Mouse (Mus musculus): ENCODE results near the gene Tubd1. TPM values are rescaled to one million over a fixed set of nuclear protein-coding genes. Genes with fewer than 3 reads are reported as not detected.

The Tubd1 gene
- total RNA-seq (2023) = 1 to 10 TPM; 7.7 to 8.9 TPM

GRCm38 (mm10) chr11:86544639-86545299 is at the start of gene Tubd1, which contains the start of gene Rps6kb1:
Tubd1 (plus strand) TSS chr11:86544991.
Rps6kb1 (minus strand) TSS chr11:86544805.

Other genes with a start within 250 kb of the Tubd1 start
- 100 to 1,000 TPM; 211 to 233 TPM for gene Med13, start 187.4 kb upstream of the Tubd1 start, total RNA-seq (2023)
- 10 to 100 TPM; 61.3 to 72.5 TPM for gene Rnft1, start 60.3 kb upstream of the Tubd1 start, total RNA-seq (2023)
- 10 to 100 TPM; 64.3 to 66.6 TPM for gene Rps6kb1, start 186 bp upstream of the Tubd1 start, total RNA-seq (2023)
- 10 to 100 TPM; 65.4 to 76.8 TPM for gene Vmp1, start 138.8 kb downstream of the Tubd1 start, total RNA-seq (2023)
- 1 to 10 TPM; 7.3 to 8.2 TPM for gene Ptrh2, start 139.0 kb downstream of the Tubd1 start, total RNA-seq (2023)
- gene Cltc, start 212.6 kb downstream of the Tubd1 start, total RNA-seq (2023) = 100 to 1,000 TPM; 299 to 312 TPM